Mouse (Mus musculus) natural killer cell, adult 2 months (primary cell): ENCODE results near the gene Hoga1.
"Not testable (repeated sequence)": the region's sequence is repeated elsewhere in the genome, so short reads cannot be mapped to it uniquely, and the experiment has no call there.

Experiments used
- DNase-seq, 2 experiments: peaks; one replicate each; pipeline ENCODE4 v3.0.0; 2022; ENCODE audit warnings: low spot score in 2 of 2

Hoga1 gene

GRCm38 (mm10) chr19:42069241-42069525, 23.8 kb downstream of the Hoga1 start:
- no peak for DNase-seq

GRCm38 (mm10) chr19:42071221-42071620, 25.8 kb downstream of the Hoga1 start:
- no peak for DNase-seq

GRCm38 (mm10) chr19:42071886-42072608, 26.6 kb downstream of the Hoga1 start:
- DNase-seq: no peak

GRCm38 (mm10) chr19:42072802-42073201, 27.4 kb downstream of the Hoga1 start:
- DNase-seq: no peak

DNA sequence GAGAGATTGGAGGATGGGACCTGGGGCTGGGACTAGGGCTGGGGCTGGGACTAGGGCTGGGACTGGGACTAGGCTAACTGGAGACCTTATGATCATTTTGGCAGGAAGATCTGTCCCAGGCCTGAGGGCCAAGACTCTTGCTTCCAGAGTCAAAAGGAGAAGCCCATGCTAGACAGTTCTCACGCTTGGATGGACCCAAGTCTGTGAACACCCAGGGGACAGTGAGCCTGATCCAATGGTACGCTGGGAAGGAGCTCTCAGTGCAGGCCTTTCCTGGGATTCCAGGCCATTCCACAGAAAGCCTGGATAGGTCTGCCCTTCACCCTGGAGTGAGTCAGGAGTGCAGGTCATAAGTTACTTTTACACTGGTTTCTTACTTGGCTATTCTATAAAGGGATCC, 29.6 kb downstream of the Hoga1 start:
- DNase-seq: no peak

- no peak for DNase-seq
These were observed 30.6 kb downstream of the Hoga1 start for GRCm38 (mm10) chr19:42075992-42076391.

DNA sequence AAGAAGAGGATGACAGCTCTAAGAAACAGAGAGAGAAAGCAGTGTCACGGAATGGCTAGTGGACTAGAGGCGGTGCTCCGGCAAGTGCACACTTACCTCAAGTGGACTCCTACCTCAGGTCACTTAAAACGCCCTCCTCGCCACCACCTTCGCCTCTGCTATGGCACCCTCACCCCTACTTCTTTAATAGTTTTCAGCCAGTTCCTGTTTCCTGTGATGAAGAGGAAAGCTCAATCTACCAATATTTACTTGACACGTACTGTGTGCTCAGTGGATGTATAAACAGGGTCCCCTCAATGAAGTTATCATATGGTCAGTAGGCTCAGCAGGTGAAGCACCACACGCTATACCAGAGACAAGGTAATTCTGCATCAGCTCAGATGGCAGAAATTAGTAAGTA, 33.2 kb downstream of the Hoga1 start:
- no peak for DNase-seq

DNA sequence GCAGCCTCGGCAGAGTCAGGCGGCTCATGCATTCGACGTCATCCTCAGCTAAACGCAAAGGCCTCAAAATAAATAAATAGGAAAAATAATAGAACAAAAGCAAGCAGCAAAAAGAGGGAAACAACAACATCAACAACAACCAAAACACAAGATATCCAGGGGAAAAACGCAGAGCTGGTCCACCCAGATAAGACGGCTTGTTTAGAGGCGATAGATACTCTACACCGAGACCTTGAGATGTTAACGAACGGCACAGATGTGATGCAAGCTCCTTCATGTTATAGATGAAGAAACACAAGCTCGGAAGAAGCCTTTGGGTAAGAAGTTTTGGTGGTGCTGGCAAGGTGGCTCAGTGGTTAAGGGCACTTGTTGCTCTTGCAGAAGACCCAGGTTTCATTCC, 33.6 kb downstream of the Hoga1 start:
- no peak for DNase-seq

- DNase-seq: no peak
These were observed 34.5 kb downstream of the Hoga1 start for GRCm38 (mm10) chr19:42079950-42080349.

- DNase-seq: no peak
These were observed 35.1 kb downstream of the Hoga1 start for GRCm38 (mm10) chr19:42080469-42080868.

DNA sequence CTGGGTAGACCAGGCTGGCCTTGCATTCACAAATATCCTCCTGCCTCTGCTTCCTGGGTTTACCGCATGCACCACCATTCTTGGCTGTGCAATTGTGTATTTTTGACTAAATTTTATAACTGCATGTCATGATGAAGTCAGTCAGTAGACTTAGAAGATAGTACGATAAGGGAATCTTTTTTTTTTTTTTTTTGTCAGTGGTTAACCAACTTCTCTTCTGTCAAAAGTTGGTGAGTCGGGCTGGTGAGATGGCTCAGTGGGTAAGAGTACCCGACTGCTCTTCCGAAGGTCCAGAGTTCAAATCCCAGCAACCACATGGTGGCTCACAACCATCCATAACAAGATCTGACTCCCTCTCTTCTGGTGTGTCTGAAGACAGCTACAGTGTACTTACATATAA, 36.2 kb downstream of the Hoga1 start:
- not testable (repeated sequence) for DNase-seq

- DNase-seq: no peak
These were observed 40.3 kb downstream of the Hoga1 start for GRCm38 (mm10) chr19:42085690-42086089.

GRCm38 (mm10) chr19:42086166-42086565, 40.8 kb downstream of the Hoga1 start, which contains the start of gene Morn4:
Gene Morn4 (minus strand): TSS chr19:42086357.
- DNase-seq: peak; percentile 54 to 55

DNA sequence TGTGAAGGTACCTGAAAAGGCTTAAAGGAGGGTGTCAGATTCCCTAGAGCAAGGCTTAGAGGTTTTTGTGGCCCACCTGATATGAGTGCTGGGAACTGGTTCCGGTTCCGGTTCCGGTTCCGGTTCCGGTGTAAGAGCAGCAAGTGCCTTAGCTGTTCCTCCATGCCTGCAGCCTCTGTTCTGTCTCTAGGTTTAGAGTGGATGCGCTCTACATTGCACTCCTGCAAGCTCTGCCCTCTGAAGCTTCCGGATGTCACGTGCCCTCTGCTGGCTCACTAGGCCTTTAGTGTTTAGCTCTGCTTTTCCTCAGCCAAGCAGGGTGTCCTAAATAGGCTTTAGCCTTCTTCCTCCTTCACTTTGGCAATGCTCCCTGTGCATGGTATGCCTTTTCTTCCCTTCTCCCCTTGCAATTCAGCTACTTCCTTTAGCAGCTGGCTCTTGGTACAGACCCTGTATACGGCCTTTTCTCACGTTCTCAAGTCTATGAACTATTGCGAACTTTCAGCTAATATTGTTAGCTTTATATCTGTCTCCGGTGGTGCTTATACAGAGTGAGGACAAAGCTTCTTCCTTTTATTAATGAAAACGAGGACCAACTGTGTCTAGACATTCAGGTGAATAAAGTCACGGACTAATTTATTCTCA, 43.8 kb downstream of the Hoga1 start:
- DNase-seq: peak; percentile 57 to 75

- peak; percentile 98 to 99 for DNase-seq
These were observed 44.6 kb downstream of the Hoga1 start, which contains the start of gene Pi4k2a for GRCm38 (mm10) chr19:42089748-42090595. Gene Pi4k2a (plus strand): TSS chr19:42090470.

- no peak for DNase-seq
These were observed 45.3 kb downstream of the Hoga1 start for GRCm38 (mm10) chr19:42090637-42091141.

DNA sequence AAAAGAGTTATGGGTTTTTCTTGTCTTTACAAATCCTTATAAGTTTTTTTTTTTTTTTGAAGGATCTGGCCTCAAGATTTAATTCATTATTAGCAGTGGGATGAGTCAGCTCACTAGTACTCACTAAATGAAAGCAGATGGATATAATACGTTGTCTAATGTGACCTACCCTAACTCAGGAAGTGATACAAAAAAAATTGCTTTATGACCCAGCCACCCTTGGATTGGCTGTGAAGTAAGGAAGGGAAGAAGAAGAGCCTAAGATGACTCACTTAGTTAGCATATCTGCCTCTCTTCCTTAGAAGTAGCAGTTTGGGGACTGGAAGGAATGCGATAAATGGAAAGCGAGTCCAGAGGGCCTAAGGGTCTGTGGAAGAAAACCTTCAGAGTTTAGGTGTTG, 54.0 kb downstream of the Hoga1 start:
- no peak for DNase-seq

- no peak for DNase-seq
These were observed 59.3 kb downstream of the Hoga1 start for GRCm38 (mm10) chr19:42104681-42105080.

DNA sequence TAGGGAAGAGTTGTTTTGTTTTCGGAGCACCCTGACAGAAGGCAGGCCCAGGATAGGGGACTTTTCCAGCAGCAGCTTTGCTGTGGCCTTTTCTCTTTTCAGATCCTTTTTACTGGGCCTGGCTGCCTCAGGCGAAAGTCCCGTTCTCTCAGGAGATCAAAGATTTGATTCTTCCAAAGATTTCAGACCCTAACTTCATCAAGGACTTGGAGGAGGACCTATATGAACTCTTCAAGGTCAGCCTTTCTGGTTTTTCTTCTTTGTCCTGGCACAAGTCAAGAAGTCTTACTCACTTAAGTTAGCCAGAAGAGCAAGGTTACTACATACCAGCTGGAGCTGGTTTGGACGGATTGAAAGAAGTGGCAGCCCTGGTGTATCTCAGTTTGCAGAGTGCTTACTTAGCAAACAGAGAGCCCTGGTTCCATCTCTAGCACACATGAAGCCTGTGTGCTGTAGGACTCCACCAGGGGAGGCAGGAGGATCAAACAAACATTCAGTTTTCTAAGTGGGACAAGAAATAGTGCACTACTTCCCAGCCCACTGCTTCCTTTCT, 70.4 kb downstream of the Hoga1 start:
- no peak for DNase-seq

- no peak for DNase-seq
These were observed 72.7 kb downstream of the Hoga1 start for GRCm38 (mm10) chr19:42118142-42118541.

GRCm38 (mm10) chr19:42118596-42118995, 73.2 kb downstream of the Hoga1 start:
- DNase-seq: no peak

- no peak for DNase-seq
These were observed 75.0 kb downstream of the Hoga1 start for GRCm38 (mm10) chr19:42120451-42120850.
